Mouse (Mus musculus): ENCODE measurements around the gene Dennd1b. TPM values are rescaled to one million over a fixed set of nuclear protein-coding genes. Genes with fewer than 3 reads are reported as not detected.

The Dennd1b gene
- polyA plus RNA-seq, 1 experiment from 2014 or later, result 10.7 TPM

DNA sequence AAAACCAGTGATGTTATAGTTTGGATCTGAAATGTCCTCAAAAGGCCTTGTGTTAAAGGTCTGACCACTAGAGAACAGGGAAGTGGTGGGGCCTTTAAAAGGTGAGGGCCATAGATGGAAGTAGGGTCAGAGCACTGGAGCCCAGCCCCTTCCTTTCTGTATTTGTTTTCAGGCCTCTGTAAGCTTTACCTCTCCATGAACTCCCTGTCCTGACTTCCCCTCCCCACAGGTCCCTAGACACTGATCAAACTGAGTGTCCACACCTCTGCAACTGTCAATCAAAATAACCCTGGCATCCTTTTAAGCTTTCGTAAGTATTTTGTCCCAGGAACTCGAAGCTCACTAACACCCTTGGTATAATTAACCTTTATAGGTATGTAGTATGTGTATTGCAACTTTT, 39.0 kb upstream of the Dennd1b start:
- TF ChIP-seq CTCF (IDR thresholded peaks at IDR 0.05; ENCODE audit: low read depth) (no peak), EP300 (optimal IDR thresholded peaks at IDR 0.05) (no peak)
- H3K9ac ChIP-seq (ENCODE audit: low read length), result no peak overlapping the region
- peaks cover 3% of the 10 kb centered on the region; the same call in 1 of the 2 replicates for H3K4me1 ChIP-seq (replicated peaks; ENCODE audit: control insufficient read depth, insufficient read depth)
- H3K36me3 ChIP-seq (ENCODE audit: control insufficient read depth, insufficient read depth, low read length), result no peaks in the 10 kb centered on the region
- no peak overlapping the region for H3K4me3 ChIP-seq (ENCODE audit: low read depth, low read length)
- no peak overlapping the region for H3K4me2 ChIP-seq (replicated peaks; ENCODE audit: low read depth)
- ATAC-seq (ENCODE audit: low FRiP score, low TSS enrichment), result no peak
- DNase-seq (ENCODE audit: low spot score), result no peak
- no peaks in the 10 kb centered on the region for H3K9me3 ChIP-seq (ENCODE audit: control insufficient read depth, low read length)
- H3K27ac ChIP-seq (replicated peaks), result no peak overlapping the region
- 65% methylated on average over 2 of the region's 2 CpGs for WGBS
- H3K27me3 ChIP-seq (ENCODE audit: control insufficient read depth, insufficient read depth, low read length), result no peaks in the 10 kb centered on the region

DNA sequence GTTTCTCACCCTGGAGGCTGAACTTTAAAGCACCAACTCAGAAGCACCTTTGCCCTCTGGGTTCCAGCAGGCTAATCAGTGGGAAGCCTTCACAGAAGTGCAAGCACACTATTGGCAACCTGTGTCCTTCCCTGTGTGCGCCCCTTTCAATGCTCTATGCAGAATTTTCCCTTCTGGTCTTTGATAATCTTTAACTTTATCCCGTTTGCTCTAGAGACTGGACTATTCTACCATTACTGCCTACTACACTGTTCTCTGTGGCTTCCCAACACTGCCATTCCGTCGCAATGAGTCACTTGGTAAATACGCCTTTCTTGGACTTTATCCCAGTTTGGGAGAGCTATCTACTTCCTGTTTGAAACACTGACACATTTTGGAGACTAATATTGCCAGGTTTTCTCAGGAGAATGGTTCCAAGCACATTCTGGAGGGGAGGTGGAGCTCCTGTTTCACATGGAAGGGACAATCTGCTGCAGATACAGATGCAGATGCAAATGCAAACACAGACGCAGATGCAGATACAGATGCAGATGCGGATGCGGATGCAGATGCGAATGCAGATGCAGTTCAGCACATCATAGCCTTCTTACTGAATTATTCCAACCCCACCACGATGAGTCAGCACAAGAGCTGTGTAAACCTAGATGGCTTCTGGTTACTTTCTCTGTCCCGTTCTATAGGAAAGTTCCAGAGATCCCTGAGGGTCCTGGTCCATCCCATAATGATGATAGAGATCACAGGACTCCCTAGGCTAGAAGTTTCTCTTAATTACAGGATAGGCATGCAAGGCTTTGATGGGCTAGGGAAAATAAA, 34.4 kb upstream of the Dennd1b start:
- peak overlapping the region; percentile 82 for H3K27ac ChIP-seq (replicated peaks)
- DNase-seq (ENCODE audit: low spot score), result peak; percentile 70
- no peak overlapping the region for H3K4me2 ChIP-seq (replicated peaks; ENCODE audit: low read depth)

DNA sequence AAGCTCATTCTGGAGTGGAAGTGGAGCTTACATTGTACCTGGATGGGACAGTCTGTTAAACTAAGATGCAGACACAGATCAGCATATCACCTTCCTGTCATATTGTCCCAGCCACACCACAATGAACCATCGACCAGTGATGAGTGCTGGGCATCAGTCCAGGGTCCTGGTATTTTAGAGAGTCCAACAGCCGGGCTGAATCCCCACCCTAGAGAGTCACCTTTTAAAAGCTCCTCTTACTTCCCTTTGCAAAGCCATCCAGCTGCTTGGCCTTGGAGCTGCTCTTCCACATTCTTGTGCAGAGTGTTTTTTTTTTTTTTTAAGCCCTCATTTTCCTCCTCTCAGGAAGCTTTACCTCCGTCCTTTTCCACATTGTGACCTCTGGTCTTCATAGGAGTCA, 33.2 kb upstream of the Dennd1b start:
- DNase-seq (ENCODE audit: low spot score) (no peak), ATAC-seq (ENCODE audit: low FRiP score, low TSS enrichment) (peak; percentile 7; the same call in 1 of the 2 replicates)
- Histone ChIP-seq H3K36me3 (ENCODE audit: control insufficient read depth, insufficient read depth, low read length) (no peaks in the 10 kb centered on the region), H3K9me3 (ENCODE audit: control insufficient read depth, low read length) (no peaks in the 10 kb centered on the region), H3K4me3 (ENCODE audit: low read depth, low read length) (no peak overlapping the region), H3K27me3 (ENCODE audit: control insufficient read depth, insufficient read depth, low read length) (no peaks in the 10 kb centered on the region), H3K27ac (replicated peaks) (peak overlapping the region; percentile 82), H3K9ac (ENCODE audit: low read length) (no peak overlapping the region), H3K4me2 (replicated peaks; ENCODE audit: low read depth) (no peak overlapping the region), H3K4me1 (replicated peaks; ENCODE audit: control insufficient read depth, insufficient read depth) (peaks cover 7% of the 10 kb centered on the region)
- TF ChIP-seq CTCF (IDR thresholded peaks at IDR 0.05; ENCODE audit: low read depth), result no peak
- TF ChIP-seq EP300 (optimal IDR thresholded peaks at IDR 0.05), result no peak
- WGBS, result 33% methylated on average over 3 of the region's 3 CpGs

More for the DNA sequence above, 34.4 kb upstream of the Dennd1b start:
- Histone ChIP-seq H3K36me3 (ENCODE audit: control insufficient read depth, insufficient read depth, low read length) (no peaks in the 10 kb centered on the region), H3K9ac (ENCODE audit: low read length) (no peak overlapping the region), H3K4me3 (ENCODE audit: low read depth, low read length) (no peak overlapping the region), H3K9me3 (ENCODE audit: control insufficient read depth, low read length) (no peaks in the 10 kb centered on the region), H3K27me3 (ENCODE audit: control insufficient read depth, insufficient read depth, low read length) (no peaks in the 10 kb centered on the region), H3K4me1 (replicated peaks; ENCODE audit: control insufficient read depth, insufficient read depth) (peaks cover 7% of the 10 kb centered on the region)
- WGBS, result 30% methylated on average over 11 of the region's 11 CpGs
- TF ChIP-seq EP300 (optimal IDR thresholded peaks at IDR 0.05), result no peak
- TF ChIP-seq CTCF (IDR thresholded peaks at IDR 0.05; ENCODE audit: low read depth), result no peak
- ATAC-seq (ENCODE audit: low FRiP score, low TSS enrichment), result peak; percentile 96

DNA sequence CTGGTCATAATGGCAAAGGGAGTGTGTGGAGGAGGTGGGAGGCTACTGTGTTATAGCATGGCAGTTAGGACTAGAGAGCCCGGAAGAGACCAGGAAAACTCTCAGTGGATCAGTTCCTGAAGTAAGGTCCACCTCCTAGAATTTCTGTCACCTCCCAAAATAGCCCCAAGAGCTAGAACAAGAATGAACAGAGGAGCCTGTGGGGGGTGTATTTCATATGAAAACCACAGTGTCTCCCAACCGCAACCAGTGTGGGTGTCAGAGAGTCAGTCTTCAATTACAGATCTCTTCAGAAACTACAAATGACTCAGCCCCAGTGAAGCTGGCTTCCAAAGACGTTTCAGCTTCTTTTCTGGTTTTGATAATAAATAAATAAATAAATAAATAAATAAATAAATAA, 32.4 kb upstream of the Dennd1b start:
- Histone ChIP-seq H3K27me3 (ENCODE audit: control insufficient read depth, insufficient read depth, low read length) (no peaks in the 10 kb centered on the region), H3K9ac (ENCODE audit: low read length) (no peak overlapping the region), H3K4me1 (replicated peaks; ENCODE audit: control insufficient read depth, insufficient read depth) (peaks cover 7% of the 10 kb centered on the region), H3K4me2 (replicated peaks; ENCODE audit: low read depth) (no peak overlapping the region), H3K4me3 (ENCODE audit: low read depth, low read length) (no peak overlapping the region), H3K9me3 (ENCODE audit: control insufficient read depth, low read length) (no peaks in the 10 kb centered on the region), H3K36me3 (ENCODE audit: control insufficient read depth, insufficient read depth, low read length) (no peaks in the 10 kb centered on the region), H3K27ac (replicated peaks) (no peak overlapping the region; the same call in 1 of the 2 replicates)
- WGBS, result 61% methylated on average over 3 of the region's 3 CpGs
- DNase-seq (ENCODE audit: low spot score) (no peak), ATAC-seq (ENCODE audit: low FRiP score, low TSS enrichment) (no peak)
- no peak for TF ChIP-seq CTCF (IDR thresholded peaks at IDR 0.05; ENCODE audit: low read depth)
- no peak for TF ChIP-seq EP300 (optimal IDR thresholded peaks at IDR 0.05)

DNA sequence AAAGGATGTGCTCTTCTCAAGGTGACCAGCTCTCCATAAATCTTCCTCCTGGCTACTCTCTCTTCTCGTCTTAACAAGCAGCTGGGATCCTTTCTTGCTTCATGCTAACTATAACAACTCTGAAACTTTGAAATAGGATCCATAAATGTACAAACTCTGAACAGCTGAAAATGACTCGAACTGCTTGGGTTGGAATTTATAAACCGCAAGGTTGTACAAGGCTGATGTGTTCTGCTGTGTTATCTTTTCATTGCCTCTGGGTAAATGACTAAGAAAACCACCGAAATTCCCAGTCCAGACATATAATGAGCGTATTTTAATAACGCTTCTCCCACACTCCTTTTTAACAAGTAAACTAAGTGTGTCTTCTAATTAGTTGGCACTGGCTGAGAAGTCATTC, 27.1 kb upstream of the Dennd1b start:
- H3K4me1 ChIP-seq (replicated peaks; ENCODE audit: control insufficient read depth, insufficient read depth), result no peaks in the 10 kb centered on the region
- 52% methylated on average over 6 of the region's 6 CpGs for WGBS
- no peak overlapping the region for H3K4me2 ChIP-seq (replicated peaks; ENCODE audit: low read depth)
- DNase-seq (ENCODE audit: low spot score) (no peak), ATAC-seq (ENCODE audit: low FRiP score, low TSS enrichment) (no peak)
- H3K36me3 ChIP-seq (ENCODE audit: control insufficient read depth, insufficient read depth, low read length), result no peaks in the 10 kb centered on the region
- no peak for TF ChIP-seq EP300 (optimal IDR thresholded peaks at IDR 0.05)
- TF ChIP-seq CTCF (IDR thresholded peaks at IDR 0.05; ENCODE audit: low read depth), result no peak
- H3K9me3 ChIP-seq (ENCODE audit: control insufficient read depth, low read length), result no peaks in the 10 kb centered on the region
- H3K4me3 ChIP-seq (ENCODE audit: low read depth, low read length), result no peak overlapping the region
- H3K27ac ChIP-seq (replicated peaks), result no peak overlapping the region
- H3K27me3 ChIP-seq (ENCODE audit: control insufficient read depth, insufficient read depth, low read length), result no peaks in the 10 kb centered on the region
- no peak overlapping the region for H3K9ac ChIP-seq (ENCODE audit: low read length)

DNA sequence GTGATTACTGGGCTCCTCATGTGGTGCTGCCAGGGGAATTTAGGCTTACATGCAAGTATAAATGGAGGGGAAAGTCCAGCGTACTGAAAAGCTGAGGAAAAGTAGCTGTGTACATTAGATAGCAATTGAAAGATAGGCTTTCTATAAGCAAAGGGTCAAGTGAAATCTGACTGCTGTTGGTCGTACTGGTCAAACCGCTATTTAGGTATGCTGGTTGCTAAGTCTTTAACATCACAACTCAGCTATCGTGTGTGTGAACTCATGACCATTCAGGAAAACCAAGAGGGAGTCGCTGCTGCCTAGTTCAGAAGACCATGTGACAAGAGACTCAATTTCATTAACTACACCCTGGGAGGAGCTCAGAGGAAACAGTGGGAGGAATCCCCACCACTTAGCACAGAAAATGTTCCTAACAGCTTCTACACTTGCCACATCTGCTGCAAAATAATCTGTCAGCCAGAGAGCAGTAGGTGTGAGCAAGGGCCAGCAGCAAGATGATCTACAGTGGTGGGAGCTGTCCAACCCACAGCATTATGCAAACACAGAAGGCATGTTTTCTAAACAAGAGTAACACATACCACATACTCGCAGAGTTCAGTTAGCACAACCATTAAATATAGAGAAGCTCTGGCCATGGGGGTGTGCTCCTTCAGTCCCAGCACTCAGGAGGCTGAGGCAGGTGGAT, 25.4 kb upstream of the Dennd1b start:
- WGBS, result 46% methylated on average over 6 of the region's 6 CpGs
- TF ChIP-seq EP300 (optimal IDR thresholded peaks at IDR 0.05), result no peak
- Histone ChIP-seq H3K9ac (ENCODE audit: low read length) (no peak overlapping the region), H3K27ac (replicated peaks) (no peak overlapping the region), H3K4me1 (replicated peaks; ENCODE audit: control insufficient read depth, insufficient read depth) (no peaks in the 10 kb centered on the region), H3K4me3 (ENCODE audit: low read depth, low read length) (no peak overlapping the region), H3K4me2 (replicated peaks; ENCODE audit: low read depth) (no peak overlapping the region), H3K36me3 (ENCODE audit: control insufficient read depth, insufficient read depth, low read length) (no peaks in the 10 kb centered on the region), H3K9me3 (ENCODE audit: control insufficient read depth, low read length) (no peaks in the 10 kb centered on the region), H3K27me3 (ENCODE audit: control insufficient read depth, insufficient read depth, low read length) (no peaks in the 10 kb centered on the region)
- DNase-seq (ENCODE audit: low spot score) (peak; percentile 26), ATAC-seq (ENCODE audit: low FRiP score, low TSS enrichment) (peak; percentile 86)
